Mouse (Mus musculus): ENCODE measurements around the gene Tlr5.

- TF ChIP-seq CTCF (IDR thresholded peaks at IDR 0.05 in 2 of 3, conservative IDR thresholded peaks at IDR 0.05 in 1 of 3; ENCODE audit: control insufficient read depth in 1 of 3, insufficient read depth in 1 of 3, low read depth in 2 of 3, low read length in 3 of 3, poor library complexity in 1 of 3, severe bottlenecking in 1 of 3) (no peak), POLR2A (IDR thresholded peaks at IDR 0.05; ENCODE audit: control insufficient read depth in 1 of 2, insufficient read depth in 1 of 2, low read depth in 1 of 2, low read length in 2 of 2, poor library complexity in 1 of 2) (no peak), GATA1 (IDR thresholded peaks at IDR 0.05; ENCODE audit: low read depth, low read length) (no peak), ZKSCAN1 (IDR thresholded peaks at IDR 0.05; ENCODE audit: low read depth, low read length) (no peak)
Observed at GRCm38 (mm10) chr1:182959251-182959691, 4.7 kb downstream of the Tlr5 start.

Data from MEL (cell line).